Mouse (Mus musculus) lung, postnatal 0 days (tissue): ENCODE results near the gene Hspa1b. TPM values are rescaled to one million over a fixed set of nuclear protein-coding genes. Genes with fewer than 3 reads are reported as not detected.

Source experiments
- ATAC-seq: fragments of 200-750 bp; cut with Nextera tagmentation; 2 replicates; pipeline ENCODE4 v1.8.0; 2017; ENCODE audit warnings: moderate library complexity
- DNase-seq: peaks from one replicate; pipeline ENCODE4 v3.0.0-alpha.2; 2016; ENCODE audit warnings: low spot score
- H3K27ac ChIP-seq: fragments of 300-500 bp; sonication (generic); 2 replicates; pipeline ENCODE4 v1.5.1; 2014; ENCODE audit warnings: antibody characterized with exemption, mild to moderate bottlenecking, low read length, mixed read lengths
- H3K27me3 ChIP-seq: fragments of 300-500 bp; sonication (generic); replicated peaks from 2 replicates; pipeline ENCODE4 v1.6.1; 2014; ENCODE audit warnings: low read length, mixed read lengths; ENCODE audit not compliant: insufficient read depth
- H3K36me3 ChIP-seq: fragments of 300-500 bp; sonication (generic); 2 replicates; pipeline ENCODE4 v1.6.1; 2014; ENCODE audit warnings: low read length, mixed read lengths; ENCODE audit not compliant: insufficient read depth
- H3K4me1 ChIP-seq: fragments of 300-500 bp; sonication (generic); 2 replicates; pipeline ENCODE4 v1.6.1; 2014; ENCODE audit warnings: antibody characterized with exemption, low read depth, low read length, mixed read lengths; ENCODE audit not compliant: insufficient read depth
- H3K4me2 ChIP-seq: fragments of 300-500 bp; sonication (generic); replicated peaks from 2 replicates; pipeline ENCODE4 v1.6.1; 2014; ENCODE audit warnings: low read depth, mild to moderate bottlenecking, low read length, moderate library complexity, mixed read lengths
- H3K4me3 ChIP-seq: fragments of 300-500 bp; sonication (generic); 2 replicates; pipeline ENCODE4 v1.5.1; 2014; ENCODE audit warnings: low read depth, low read length
- H3K9ac ChIP-seq: fragments of 300-500 bp; sonication (generic); replicated peaks from 2 replicates; pipeline ENCODE4 v1.6.1; 2014; ENCODE audit warnings: low read depth, mild to moderate bottlenecking
- H3K9me3 ChIP-seq: fragments of 300-500 bp; sonication (generic); 2 replicates; pipeline ENCODE4 v1.6.1; 2016; ENCODE audit warnings: low read length, mixed read lengths
- CTCF ChIP-seq: IDR thresholded peaks from 2 replicates; pipeline ENCODE4 v1.5.1; 2016; ENCODE audit warnings: antibody characterized with exemption, mild to moderate bottlenecking
- EP300 ChIP-seq: IDR thresholded peaks from 2 replicates; pipeline ENCODE4 v1.6.1; 2016; ENCODE audit warnings: antibody characterized with exemption, mild to moderate bottlenecking, control low read depth
- WGBS: fragments of 180-500 bp; shearing (Covaris S2); extraction: QIAGEN DNeasy Blood & Tissue Kit; methylation state at CpG from one replicate; pipeline ENCODE4 v1.1.7; 2014; 5-methylcytosine and 5-hydroxymethylcytosine counted together
- polyA plus RNA-seq: library from polyadenylated mRNA; unstranded; fragments of >200 nt; fragmentation: Nextera tagmentation; extraction: Ambion mirVana; gene quantifications from 2 replicates; pipeline ENCODE4 v1.2.1, GENCODE M21; 2015

The Hspa1b gene
- polyA plus RNA-seq, 1 experiment from 2014 or later: 0.50 TPM

DNA sequence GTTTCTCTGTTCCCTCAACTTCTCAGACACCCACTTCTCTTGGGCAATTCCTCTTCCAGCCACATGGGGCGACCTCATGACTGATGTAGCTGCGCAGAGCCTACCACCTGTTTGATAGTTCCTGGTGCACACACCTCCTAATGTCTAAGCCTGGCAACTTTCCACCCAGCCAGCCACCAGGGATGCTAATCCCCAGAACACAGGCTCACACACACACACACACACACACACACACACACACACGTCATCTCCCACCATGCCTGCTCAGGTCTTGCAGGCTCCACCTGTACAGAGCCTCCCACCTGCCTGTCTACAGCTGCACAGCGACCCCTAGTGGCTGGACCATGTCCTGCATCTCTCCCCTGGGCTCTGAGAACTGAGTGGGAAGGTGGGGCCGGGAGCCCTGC is 47.1 kb downstream of the Hspa1b start:
- WGBS: 46% methylated on average over 5 of the region's 5 CpGs
- peak; percentile 74 for DNase-seq
- peak; percentile 79 for ATAC-seq
- Histone ChIP-seq H3K9me3 (no peaks in the 10 kb centered on the region), H3K4me2 (no peak overlapping the region), H3K9ac (no peak overlapping the region), H3K4me3 (no peak overlapping the region), H3K27ac (no peak overlapping the region), H3K4me1 (0 out of 2 replicates have a peak, but pooled peaks cover 4% of the 10 kb centered on the region), H3K27me3 (no peaks in the 10 kb centered on the region), H3K36me3 (peaks cover 40% of the 10 kb centered on the region)
- peak; percentile 98 for TF ChIP-seq CTCF
- no peak for TF ChIP-seq EP300

DNA sequence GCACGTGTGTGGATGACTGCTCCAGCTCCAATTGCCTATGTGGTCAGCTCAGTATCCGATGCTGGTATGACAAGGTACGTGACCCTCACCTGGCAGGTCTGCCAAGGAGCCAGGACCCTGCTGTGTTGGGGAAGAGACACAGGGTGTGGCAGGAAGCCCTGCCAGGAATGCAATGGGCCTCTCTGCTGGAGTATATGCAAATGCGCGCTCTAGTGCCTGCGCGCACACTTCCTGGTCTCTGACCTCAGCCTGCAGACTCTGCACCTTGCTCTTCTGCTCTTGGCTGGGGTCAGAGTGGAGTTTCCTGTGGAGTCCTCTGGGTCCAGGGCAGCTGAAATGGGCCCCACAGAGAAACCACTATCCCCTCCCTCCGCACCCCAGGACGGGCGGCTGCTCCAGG is 48.1 kb downstream of the Hspa1b start:
- Histone ChIP-seq H3K4me3 (no peak overlapping the region), H3K36me3 (peaks cover 50% of the 10 kb centered on the region), H3K9ac (no peak overlapping the region), H3K27ac (no peak overlapping the region), H3K9me3 (no peaks in the 10 kb centered on the region), H3K4me1 (0 out of 2 replicates have a peak, but pooled peaks cover 4% of the 10 kb centered on the region), H3K4me2 (no peak overlapping the region), H3K27me3 (no peaks in the 10 kb centered on the region)
- ATAC-seq: no peak
- 86% methylated on average over 10 of the region's 10 CpGs for WGBS
- no peak for DNase-seq
- TF ChIP-seq CTCF: no peak
- TF ChIP-seq EP300: no peak

Other genes starting within 250 kb of the Hspa1b start
- gene C4b, start 215.4 kb downstream of the Hspa1b start, polyA plus RNA-seq: 5.1 and 6.5 TPM in 2 replicates
- not detected in 2 replicates for gene Cyp21a1, start 154.7 kb downstream of the Hspa1b start, polyA plus RNA-seq
- 34.7 and 37.3 TPM in 2 replicates for gene Stk19, start 122.3 kb downstream of the Hspa1b start, polyA plus RNA-seq
- 39.8 and 40.9 TPM in 2 replicates for gene Dxo, start 122.2 kb downstream of the Hspa1b start, polyA plus RNA-seq
- 30.6 and 32.1 TPM in 2 replicates for gene Skiv2l, start 109.0 kb downstream of the Hspa1b start, polyA plus RNA-seq
- 45.0 and 49.0 TPM in 2 replicates for gene Nelfe, start 108.8 kb downstream of the Hspa1b start, polyA plus RNA-seq
- gene Cfb, start 96.7 kb downstream of the Hspa1b start, polyA plus RNA-seq: 8.1 and 10.6 TPM in 2 replicates
- 0.89 and 0.99 TPM in 2 replicates for gene Zbtb12, start 79.8 kb downstream of the Hspa1b start, polyA plus RNA-seq
- gene Gm20547, start 77.2 kb downstream of the Hspa1b start, polyA plus RNA-seq: not detected in 2 replicates
- 11.7 and 13.6 TPM in 2 replicates for gene C2, start 61.0 kb downstream of the Hspa1b start, polyA plus RNA-seq
- gene Ehmt2, start 60.8 kb downstream of the Hspa1b start, polyA plus RNA-seq: 28.7 and 35.6 TPM in 2 replicates
- gene Slc44a4, start 44.8 kb downstream of the Hspa1b start, polyA plus RNA-seq: 7.0 and 7.3 TPM in 2 replicates
- 31.9 and 34.2 TPM in 2 replicates for gene Neu1, start 28.0 kb downstream of the Hspa1b start, polyA plus RNA-seq
- not detected in 2 replicates for gene Gm20481, start 10.7 kb upstream of the Hspa1b start, polyA plus RNA-seq
- 8.2 and 11.9 TPM in 2 replicates for gene Hspa1a, start 12.9 kb upstream of the Hspa1b start, polyA plus RNA-seq
- 0.70 and 0.79 TPM in 2 replicates for gene Hspa1l, start 13.5 kb upstream of the Hspa1b start, polyA plus RNA-seq
- gene Lsm2, start 22.6 kb upstream of the Hspa1b start, polyA plus RNA-seq: 47.3 and 55.4 TPM in 2 replicates
- gene Vars, start 41.7 kb upstream of the Hspa1b start, polyA plus RNA-seq: 24.6 and 24.7 TPM in 2 replicates
- 0.30 and 0.36 TPM in 2 replicates for gene Vwa7, start 57.3 kb upstream of the Hspa1b start, polyA plus RNA-seq
- gene Sapcd1, start 68.8 kb upstream of the Hspa1b start, polyA plus RNA-seq: 1.7 TPM in 2 replicates
- gene Msh5, start 87.5 kb upstream of the Hspa1b start, polyA plus RNA-seq: 1.8 and 2.4 TPM in 2 replicates
- gene Clic1, start 90.7 kb upstream of the Hspa1b start, polyA plus RNA-seq: 343 and 355 TPM in 2 replicates
- gene Ddah2, start 99.8 kb upstream of the Hspa1b start, polyA plus RNA-seq: 238 and 247 TPM in 2 replicates
- gene Ly6g6c, start 106.2 kb upstream of the Hspa1b start, polyA plus RNA-seq: 3.5 and 4.9 TPM in 2 replicates
- 2.1 and 2.3 TPM in 2 replicates for gene Mpig6b, start 106.9 kb upstream of the Hspa1b start, polyA plus RNA-seq
- gene Ly6g6e, start 117.7 kb upstream of the Hspa1b start, polyA plus RNA-seq: 2.8 and 3.1 TPM in 2 replicates
- gene Ly6g6d, start 118.8 kb upstream of the Hspa1b start, polyA plus RNA-seq: 14.4 and 14.7 TPM in 2 replicates
- 0.71 and 0.74 TPM in 2 replicates for gene Ly6g6f, start 126.4 kb upstream of the Hspa1b start, polyA plus RNA-seq
- gene Abhd16a, start 130.0 kb upstream of the Hspa1b start, polyA plus RNA-seq: 104 and 111 TPM in 2 replicates
- not detected in 2 replicates for gene Ly6g5c, start 149.0 kb upstream of the Hspa1b start, polyA plus RNA-seq
- gene Ly6g5b, start 156.2 kb upstream of the Hspa1b start, polyA plus RNA-seq: 0.60 and 0.69 TPM in 2 replicates
- gene Gpank1, start 162.2 kb upstream of the Hspa1b start, polyA plus RNA-seq: 16.0 and 18.5 TPM in 2 replicates
- gene Csnk2b, start 162.8 kb upstream of the Hspa1b start, polyA plus RNA-seq: 203 and 207 TPM in 2 replicates
- 14.4 and 16.3 TPM in 2 replicates for gene D17H6S53E, start 167.1 kb upstream of the Hspa1b start, polyA plus RNA-seq
- 0.19 and 0.27 TPM in 2 replicates for gene Apom, start 172.8 kb upstream of the Hspa1b start, polyA plus RNA-seq
- 34.8 and 35.8 TPM in 2 replicates for gene Bag6, start 175.9 kb upstream of the Hspa1b start, polyA plus RNA-seq
- 74.1 and 86.0 TPM in 2 replicates for gene Prrc2a, start 205.7 kb upstream of the Hspa1b start, polyA plus RNA-seq
- 9.9 and 10.3 TPM in 2 replicates for gene Aif1, start 216.8 kb upstream of the Hspa1b start, polyA plus RNA-seq
- 24.8 and 27.5 TPM in 2 replicates for gene Lst1, start 229.2 kb upstream of the Hspa1b start, polyA plus RNA-seq
- 2.3 and 3.0 TPM in 2 replicates for gene Ltb, start 235.2 kb upstream of the Hspa1b start, polyA plus RNA-seq
- 0.95 and 3.7 TPM in 2 replicates for gene Tnf, start 242.8 kb upstream of the Hspa1b start, polyA plus RNA-seq
- 0.11 TPM in 1 of 2 replicates, not detected in the other for gene Lta, start 246.1 kb upstream of the Hspa1b start, polyA plus RNA-seq